Mouse (Mus musculus) left cerebral cortex, postnatal 36 days (tissue): ENCODE measurements around the gene Trp53bp2. TPM values are rescaled to one million over a fixed set of nuclear protein-coding genes. Genes with fewer than 3 reads are reported as not detected.

Experiments
- total RNA-seq, 2 experiments: library from RNA; stranded (reverse); gene quantifications; 2 replicates each; pipeline ENCODE4 v1.2.3; 2021

Trp53bp2 gene
- total RNA-seq, 2 experiments from 2014 or later, result 21.9 to 23.4 TPM

Other genes starting within 250 kb of the Trp53bp2 start
- gene Vmn1r1, start 244.7 kb upstream of the Trp53bp2 start, total RNA-seq, result not detected
- gene Degs1, start 126.4 kb upstream of the Trp53bp2 start, total RNA-seq, result 10 to 100 TPM; 76.0 to 80.8 TPM
- gene Fbxo28, start 67.5 kb upstream of the Trp53bp2 start, total RNA-seq, result 10 to 100 TPM; 50.7 to 55.3 TPM
- 10 to 100 TPM; 59.1 to 63.6 TPM for gene Capn2, start 108.4 kb downstream of the Trp53bp2 start, total RNA-seq
- not detected for gene Capn8, start 155.8 kb downstream of the Trp53bp2 start, total RNA-seq